Mouse (Mus musculus) c-Kit-positive CD71-positive TER-119-positive erythroid progenitor cells, embryonic 14.5 days (primary cell): ENCODE results near the gene Slc39a9.

Experiments
- DNase-seq: peaks from one replicate; pipeline ENCODE4 v3.0.0-alpha.2; 2013; ENCODE audit warnings: low spot score

Gene Slc39a9

DNA sequence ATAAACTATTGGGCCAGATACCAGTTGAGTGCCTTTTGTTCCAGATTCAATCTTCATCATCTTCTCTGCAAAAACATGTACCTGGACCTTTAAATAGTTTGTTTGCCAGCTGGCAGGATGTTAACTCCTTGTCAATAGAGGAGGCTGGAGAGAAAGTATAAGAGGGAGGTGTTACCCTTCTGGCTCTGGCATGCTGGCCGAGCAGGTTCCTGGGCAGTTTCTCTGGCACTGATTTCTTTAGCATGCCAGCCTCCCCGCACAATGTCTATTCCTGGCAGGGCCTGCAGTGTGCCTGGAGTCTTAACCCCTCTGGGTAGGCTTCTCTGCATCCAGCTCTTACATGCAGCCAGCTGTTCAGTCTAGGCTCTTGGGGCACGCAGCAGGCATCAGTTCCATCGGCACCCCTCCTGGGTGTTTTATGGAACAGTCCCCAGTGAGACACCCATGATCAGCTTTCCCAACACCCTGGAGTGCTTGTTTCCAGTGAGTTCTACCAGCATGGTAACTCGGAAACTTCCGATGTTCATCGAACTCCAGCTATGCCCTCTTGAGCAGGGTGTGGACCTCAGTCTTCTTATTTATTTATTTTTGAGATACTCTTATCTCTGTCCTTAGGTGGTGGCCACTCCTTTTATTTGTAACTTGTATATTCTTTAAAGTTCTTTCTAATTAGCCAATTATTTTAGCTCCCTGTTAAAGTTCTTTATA, 10.4 kb downstream of the Slc39a9 start:
- DNase-seq, result no peak

DNA sequence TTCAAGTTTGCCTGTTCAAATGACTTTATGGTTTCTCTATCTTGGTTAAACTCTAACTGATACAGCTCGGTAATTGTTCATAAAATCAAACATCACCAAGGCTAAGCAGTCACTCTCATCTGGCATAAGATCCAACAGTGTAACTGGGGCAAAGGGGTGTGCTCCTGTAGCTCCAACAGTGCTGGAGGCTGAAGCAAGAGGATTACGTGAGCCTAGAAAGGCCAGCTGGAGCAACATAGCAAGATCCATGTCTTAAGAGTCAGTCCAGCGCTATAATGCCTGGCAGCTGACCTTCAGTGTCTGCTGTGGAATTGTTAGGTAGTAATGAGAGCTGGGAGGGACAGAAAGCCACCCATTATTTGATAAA, 11.0 kb downstream of the Slc39a9 start:
- DNase-seq, result no peak

DNA sequence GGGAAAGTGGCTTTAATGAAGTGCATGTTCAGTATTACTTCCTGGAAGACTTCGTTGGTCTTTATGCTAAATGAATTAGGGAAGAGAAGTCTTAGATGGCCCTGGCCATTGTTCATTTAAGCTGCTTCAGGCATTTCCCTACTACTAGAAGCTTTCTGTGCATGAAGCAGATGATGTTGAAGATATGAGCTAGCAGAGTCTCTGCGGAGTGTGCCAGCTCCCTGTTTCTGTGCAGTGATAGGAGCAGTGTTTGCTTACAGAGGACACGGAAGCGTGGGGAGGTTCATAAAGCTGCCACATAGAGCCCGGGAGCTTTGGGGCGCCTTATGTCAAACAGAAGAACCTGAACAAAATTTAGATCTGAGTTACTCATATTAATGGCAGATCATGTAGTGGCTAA, 15.0 kb downstream of the Slc39a9 start:
- DNase-seq, result peak; percentile 20

DNA sequence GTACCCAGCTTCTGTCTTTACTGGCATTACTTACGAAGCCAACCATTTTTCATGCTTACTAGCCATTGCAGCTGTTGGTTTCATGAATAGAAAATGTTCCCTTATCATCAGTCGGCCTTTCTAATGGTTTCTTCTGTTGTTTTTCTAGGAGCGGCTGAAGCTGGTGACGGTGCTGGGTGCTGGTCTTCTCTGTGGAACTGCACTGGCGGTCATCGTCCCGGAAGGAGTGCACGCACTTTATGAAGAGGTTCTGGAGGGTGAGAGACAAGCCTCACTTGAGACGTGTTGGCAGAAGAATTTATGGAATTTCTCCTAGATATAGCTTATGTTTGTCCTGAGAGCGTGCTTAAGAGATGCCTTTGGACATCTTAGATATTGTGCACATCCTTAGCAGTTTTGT, 18.6 kb downstream of the Slc39a9 start:
- no peak for DNase-seq

DNA sequence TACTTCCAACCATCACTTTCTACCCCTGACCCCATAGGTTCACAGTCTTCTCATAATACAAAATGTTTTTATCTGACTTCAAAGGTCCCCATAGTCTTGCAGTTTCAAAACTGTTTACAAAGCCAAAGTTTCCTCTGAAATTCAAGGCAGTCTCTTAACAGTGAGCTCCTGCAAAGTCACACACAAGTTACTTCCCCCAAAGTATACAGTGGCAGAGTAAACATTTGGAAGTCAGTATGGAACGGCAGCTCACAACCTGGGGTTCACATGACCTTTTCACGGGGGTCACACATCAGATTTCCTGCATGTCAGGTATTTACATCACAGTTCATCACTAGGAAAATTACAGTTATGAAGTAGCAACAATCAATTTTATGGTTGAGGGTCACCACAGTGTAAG, 20.3 kb downstream of the Slc39a9 start:
- DNase-seq, result no peak

DNA sequence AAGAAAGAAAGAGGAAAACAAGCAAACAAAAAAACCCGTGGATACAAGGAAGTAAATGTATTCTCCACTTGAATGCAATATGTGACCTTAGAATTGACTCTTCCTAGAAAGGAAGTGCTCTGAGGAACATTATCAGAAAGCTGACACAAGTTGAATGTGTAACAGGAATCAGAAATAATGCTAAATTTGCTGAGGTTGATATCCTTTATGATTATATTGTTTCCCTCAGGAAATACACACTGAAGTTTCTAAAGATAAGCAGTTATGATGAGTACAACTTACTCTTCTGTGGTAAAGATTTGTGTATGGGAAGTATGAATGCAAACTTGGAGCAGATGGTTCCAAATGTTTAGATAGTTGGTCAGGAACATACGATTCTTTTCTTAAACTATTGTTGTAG, 24.7 kb downstream of the Slc39a9 start:
- DNase-seq, result no peak

DNA sequence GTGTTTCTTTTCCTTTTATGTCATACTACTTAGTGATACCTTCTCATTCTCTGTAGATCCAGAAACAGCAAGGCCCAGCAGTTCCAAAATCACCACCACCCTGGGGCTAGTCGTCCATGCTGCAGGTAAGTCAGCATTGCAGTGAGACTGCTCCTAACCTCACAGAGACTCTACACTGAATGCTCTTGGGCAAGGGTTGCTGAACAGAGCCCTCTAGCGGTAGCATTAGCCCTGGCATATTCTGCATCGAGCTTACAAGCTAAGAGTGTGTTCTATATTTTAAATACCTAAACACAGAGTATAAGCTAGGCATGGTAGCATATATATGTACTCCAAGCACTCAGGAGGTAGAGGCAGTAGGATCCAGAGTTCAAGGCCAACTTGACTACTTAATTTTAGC, 29.5 kb downstream of the Slc39a9 start:
- peak; percentile 60 for DNase-seq

DNA sequence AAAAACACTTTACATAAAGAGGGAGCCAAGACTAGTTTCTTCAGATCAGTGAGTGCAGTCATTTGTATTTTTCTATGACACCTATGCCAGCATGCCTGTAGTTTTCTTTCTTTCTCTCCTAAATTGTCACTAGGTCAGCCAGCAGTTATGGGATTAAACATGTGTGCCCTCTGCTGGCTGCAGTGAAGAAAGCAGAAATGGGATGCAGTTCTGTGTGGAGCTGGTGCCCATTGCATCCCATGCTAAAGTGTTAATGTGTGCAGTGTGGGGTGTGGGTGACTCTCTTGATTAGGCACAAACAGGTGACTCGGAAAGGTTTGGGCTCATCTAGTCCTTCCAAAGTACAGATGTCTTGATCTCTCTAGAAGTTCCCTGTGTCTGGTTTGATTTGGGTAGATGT, 37.7 kb downstream of the Slc39a9 start:
- DNase-seq, result peak; percentile 26

DNA sequence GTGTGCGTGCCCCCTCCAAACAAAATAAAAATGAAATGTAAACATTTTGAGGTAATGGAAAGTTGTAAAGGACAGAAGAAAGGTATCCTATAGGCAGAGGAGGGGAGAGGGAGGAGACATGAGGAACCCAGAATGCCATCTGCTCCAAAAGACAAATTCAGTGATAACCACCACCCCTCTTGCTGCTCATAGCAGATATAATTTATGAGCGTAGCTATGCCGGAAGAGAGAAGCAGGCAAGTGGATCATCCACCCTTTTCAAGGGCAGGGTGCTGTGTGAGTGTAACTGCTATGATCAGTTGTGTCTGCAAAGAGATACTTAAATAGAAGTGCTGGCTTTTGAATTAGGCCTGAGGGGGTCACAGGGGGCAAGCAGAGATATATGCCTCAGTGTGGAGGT, 39.9 kb downstream of the Slc39a9 start:
- DNase-seq, result peak; percentile 47

DNA sequence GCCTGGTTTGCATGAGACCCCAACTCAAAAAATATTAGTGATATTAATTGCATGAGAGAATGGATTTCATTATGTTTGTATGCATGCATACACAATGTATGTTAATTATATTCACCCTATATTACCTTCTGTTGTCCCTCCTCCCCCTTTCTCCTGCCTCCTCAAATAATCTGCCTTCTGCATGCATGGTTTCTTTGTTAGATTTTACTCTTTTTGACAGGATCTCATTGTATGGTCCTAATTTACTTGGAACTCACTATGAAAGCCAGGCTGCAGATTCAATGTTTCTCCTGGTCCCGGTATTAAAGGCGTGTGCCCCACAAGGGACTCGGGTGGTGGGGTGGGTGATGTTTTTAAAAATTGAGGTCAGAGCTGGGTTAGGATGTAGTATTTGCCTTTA, 40.6 kb downstream of the Slc39a9 start:
- no peak for DNase-seq

DNA sequence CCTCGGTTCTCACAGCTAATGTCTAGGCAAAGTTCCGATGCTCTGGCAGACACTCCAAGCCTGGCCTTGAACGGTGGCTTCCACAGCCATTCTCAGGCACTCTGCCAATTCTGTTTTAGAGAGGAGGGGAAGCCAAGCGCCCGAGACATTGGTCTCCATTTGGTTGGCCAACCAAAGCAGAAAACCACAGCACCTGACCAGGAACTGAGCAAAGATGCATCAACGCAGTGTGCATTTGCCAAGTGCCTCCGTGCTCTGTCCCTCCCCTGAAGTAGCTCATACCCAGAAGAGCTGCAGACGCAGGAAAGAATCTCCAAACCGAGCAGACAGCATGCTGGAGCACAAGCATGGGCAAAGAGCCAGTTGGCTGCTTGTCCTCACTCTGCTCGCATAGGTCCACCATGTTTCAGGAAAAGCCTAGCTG, 44.1 kb downstream of the Slc39a9 start:
- no peak for DNase-seq

DNA sequence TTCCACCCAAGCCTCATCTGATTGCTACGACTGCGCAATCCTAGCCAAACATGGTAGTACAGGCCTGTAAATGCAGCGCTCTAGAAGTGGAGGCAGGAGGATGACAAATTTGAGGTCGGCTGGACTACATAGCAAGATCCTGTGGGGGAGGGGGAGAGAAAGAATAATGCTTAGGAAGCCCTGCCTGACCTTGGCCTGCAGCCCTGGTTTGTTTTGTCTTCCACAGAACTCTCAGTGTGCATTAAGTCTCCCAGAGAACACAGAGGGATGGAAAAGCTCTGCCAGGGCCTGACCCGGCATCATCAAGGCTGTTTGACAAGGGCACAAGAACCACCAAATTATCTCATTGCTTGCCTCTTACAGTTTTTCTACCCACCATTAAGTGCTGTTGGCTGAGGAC, 46.0 kb downstream of the Slc39a9 start:
- no peak for DNase-seq

DNA sequence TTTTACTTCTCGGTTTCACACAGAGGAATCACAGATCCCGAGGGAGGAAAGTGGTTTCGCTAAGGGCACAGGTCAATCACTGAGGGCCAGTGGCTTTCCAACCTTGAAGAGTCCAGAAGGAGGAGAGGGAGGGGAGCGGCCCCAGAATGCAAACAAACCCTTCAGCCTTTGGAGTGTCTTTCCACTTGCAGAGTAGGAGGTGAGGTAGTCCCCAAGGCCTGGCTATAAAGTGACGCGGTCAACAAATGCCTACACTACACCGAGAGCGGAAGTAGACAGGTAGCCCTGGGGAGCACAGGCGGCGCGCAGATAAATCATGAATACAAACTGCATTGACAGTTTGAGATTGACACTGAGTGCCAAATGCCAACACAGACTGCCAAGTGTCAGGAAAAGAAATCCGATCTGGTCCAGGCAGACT, 48.0 kb downstream of the Slc39a9 start:
- DNase-seq, result no peak

DNA sequence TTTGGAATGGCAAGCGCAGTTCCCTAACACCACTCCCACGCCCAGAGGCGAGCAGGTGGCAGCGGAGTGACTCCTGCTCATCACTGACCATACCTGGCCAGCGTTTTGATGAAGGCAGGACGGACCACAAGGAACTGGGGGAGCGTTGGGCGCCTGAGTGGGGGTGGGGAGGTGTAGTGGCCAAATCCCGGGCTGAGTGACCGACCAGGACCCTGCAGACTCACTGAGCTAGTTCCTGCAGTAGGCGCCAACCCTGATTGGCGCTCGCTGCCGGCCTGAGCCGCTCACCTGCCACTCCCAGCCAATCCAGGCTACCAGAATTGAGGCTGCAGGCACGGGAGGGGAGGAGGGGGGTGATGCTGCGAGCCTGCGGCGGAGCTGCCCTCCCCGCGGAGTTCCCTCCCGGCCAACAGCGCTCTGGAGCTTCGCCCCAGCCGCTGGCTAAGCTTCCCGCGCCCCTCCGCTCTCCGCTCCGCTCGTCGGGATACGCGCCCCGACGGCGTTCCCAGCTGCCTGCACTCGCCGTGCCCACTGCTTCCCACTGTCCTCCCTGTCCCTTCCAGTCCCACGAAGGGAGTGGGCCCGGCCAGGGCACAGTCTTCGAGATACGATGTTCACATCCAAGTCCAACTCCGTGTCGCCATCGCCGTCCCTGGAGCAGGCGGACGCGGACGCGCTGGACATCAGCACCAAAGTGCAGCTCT, 48.7 kb downstream of the Slc39a9 start, which contains the start of gene Plekhd1:
Plekhd1 (plus strand) TSS at position 323 of the 704 bp plus-strand sequence.
- DNase-seq, result no peak

DNA sequence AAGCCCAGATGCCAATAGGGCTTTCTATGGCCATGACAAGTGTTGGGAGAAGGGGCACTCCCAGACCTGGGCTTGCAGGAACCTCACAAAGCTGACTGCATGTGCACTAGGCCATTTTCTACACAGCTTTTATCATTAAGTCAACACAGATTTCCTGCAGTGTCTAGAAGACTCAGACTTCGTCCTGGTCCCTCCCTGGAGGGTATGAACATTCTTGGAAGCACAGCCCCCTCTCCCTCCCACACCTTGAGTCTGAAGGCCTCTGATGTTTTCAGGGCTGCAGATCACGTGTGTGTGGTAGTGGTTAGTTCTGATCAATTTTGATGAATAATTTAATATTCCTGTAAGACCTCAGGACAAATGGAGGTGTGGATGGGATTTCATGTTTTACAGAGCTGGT, 50.0 kb downstream of the Slc39a9 start:
- no peak for DNase-seq

DNA sequence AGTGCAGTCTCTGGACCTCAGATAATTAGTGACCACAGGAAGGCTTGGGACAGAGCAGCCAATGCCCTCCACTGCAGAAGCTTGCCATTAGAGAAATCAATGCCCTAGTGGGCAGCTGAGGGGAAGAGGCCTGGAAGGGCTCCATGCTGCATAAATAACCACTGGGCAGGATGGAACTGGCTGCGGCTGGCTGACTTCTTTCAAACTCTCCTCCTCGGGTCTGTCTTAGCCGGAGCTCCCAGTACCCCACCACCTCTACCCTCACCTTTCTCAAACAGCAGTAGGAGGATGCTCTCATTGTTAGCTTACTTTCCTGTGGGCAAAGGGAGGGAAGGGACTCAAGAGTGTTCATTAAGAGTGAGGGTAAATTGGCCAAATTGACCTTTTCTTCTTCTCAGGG, 51.3 kb downstream of the Slc39a9 start:
- no peak for DNase-seq

DNA sequence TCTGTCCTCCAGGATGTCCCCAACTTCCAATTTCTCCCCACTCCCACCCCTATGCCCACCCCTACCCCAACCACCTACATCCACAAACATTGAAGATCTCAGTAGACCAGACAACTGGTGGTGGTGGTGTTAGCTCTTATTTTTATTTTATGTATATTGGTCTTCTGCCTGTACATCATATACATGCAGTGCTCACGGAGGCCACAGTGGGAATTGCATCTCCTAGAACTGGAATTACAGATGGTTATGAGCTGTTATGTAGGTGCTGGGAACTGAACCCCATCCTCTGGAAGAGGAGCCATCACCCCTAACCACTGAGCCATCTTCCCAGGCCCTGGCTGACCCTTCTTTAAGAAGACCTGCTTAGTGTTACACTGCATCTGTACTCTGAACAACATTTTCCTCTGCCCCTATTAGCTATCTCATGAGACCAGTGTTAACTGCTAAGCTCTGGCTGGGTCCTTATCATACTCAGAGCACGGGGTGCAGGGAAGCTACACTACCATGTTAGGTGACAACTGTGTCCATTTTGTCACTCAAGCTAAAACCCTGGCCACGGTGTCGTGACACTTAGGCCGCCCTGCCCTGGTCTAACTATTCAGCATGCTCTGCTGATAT, 55.0 kb downstream of the Slc39a9 start:
- peak; percentile 68 for DNase-seq

DNA sequence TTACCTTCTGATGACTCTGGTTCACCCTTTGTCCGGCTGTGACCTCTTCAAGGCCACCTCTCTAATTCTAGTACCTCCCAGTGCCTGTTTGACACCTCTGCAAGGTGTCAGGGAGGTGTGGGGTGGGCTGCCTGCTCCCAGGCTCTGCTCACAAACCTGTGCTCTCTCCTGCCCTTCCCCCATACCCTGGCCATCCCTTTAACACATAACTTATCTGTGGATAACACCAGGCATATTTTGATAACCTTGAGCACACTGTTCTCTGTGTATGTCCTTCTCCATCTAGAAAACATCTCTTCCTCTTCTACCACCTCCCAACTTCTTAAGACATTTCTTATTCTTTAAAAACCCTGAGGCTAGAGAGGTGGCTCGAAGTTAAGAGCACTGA, 55.5 kb downstream of the Slc39a9 start:
- DNase-seq, result peak; percentile 45

DNA sequence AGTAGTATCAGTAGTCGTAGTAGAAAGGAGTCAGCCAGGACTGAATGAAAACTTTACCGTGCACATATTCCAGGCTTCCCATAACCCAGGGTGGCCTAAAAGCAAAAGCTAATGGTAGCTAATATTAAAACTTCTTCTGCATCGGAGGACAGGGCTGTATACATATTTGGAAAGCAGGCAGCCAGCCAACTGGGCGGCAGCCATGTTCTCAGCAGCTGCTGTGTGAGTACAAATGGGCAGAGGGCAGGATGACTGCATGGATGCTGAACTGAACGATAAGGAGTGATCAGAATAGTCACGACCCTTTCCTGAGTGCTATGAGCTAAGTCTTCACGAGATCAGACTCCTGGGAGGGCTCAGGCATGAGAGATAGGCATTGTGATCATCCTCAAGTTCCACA, 57.6 kb downstream of the Slc39a9 start:
- no peak for DNase-seq

DNA sequence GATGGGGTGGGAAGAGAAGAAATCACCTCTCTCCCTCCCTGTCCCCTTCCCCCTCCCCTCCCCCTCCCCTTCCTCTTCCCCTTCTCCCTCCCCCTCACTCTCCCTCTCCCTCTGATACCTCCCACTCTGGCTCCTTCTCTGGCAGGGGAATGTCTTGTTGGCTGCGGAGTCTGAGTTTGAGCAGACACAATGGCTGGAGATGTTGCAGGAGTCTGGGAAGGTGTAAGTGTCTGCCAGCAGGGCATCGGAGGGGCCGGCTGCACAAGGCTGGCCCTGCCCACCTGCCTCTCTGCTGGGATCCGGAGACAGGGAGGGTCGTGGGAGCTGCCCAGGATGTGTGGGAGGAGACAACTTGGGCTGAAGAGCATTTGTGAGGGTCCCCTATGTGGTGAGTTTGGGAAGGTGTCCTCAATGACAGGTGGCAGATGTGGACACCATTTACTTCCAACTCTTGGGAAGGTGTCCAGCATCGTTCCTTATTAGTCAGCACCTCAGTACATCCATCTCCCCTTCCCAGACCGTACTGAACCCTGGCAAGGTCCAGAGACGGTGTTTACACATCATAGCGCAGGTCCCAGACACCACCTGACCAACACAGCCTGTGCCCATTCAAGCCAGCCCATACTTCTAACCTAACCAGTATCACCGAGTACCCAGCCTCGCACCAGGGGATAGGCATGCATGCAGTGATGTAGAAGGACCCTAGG, 62.7 kb downstream of the Slc39a9 start:
- DNase-seq, result no peak

DNA sequence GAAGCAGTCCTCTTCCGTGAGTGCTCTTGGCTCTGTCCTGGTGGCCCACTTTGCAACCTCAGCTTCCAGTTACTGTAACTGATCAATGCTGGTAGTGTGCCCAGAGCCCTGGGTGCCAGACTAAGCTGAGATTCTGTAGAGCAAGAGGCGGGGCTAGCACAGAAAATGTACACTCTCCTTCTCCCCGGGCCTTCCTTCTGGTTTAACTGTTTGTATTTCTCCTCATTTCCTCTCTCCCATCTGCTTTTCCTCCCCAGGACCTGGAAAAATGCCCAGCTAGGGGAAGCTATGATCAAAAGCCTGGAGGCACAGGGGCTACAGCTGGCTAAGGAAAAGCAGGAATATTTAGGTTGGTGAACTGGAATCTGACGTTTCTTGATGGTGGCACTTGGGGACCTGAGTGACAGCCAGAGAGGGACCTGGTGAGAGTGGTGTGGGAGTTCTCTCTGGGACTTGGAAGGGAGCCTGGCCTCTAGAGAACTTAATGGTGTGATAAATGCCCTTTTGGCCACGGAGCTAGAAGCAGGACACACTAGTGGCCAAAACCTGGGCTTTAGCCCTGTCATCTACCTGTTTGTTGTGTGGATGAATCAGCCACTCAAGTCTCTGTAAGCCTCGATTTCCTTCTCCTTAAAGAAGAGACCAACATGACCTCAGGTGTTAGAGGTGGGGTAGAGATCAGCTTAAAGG, 63.4 kb downstream of the Slc39a9 start:
- no peak for DNase-seq

DNA sequence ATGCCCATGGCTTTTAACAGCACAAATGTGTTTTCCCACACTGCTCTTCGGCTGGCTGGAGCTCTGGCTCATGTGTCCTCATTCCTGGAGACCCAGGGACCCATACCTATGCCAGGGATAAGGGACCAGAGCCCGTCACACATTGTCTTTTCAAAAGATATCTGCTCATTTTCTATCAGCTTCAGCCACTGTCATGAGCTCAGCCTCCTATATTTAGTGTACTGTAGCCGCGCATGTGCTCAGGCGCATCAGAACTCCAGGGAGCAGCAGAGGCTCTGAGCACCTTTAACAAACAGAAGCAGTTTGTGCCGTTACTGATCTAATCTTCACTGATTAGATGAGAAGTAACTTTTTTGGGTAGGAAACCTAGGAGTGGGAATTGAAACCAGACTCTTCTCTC, 72.2 kb downstream of the Slc39a9 start:
- no peak for DNase-seq
